Mouse (Mus musculus) retina, postnatal 1 day (tissue): ENCODE data around the gene Rnpepl1.

Source experiments
- DNase-seq: peaks from one replicate; pipeline ENCODE4 v3.0.0-alpha.2; 2012

The Rnpepl1 gene

GRCm38 (mm10) chr1:92907632-92908360 lies 2.8 kb upstream of the Rnpepl1 start:
- DNase-seq: no peak

GRCm38 (mm10) chr1:92908664-92909063 lies 1.9 kb upstream of the Rnpepl1 start:
- DNase-seq: no peak

GRCm38 (mm10) chr1:92909068-92909467 lies 1.5 kb upstream of the Rnpepl1 start:
- peak; percentile 63 for DNase-seq

- DNase-seq: peak; percentile 74
Measured at GRCm38 (mm10) chr1:92910925-92911720, 540 bp downstream of the Rnpepl1 start.

GRCm38 (mm10) chr1:92911721-92912138 lies 1.1 kb downstream of the Rnpepl1 start:
- no peak for DNase-seq

- peak; percentile 36 for DNase-seq
Measured at GRCm38 (mm10) chr1:92912286-92912685, 1.7 kb downstream of the Rnpepl1 start.

- no peak for DNase-seq
Measured at GRCm38 (mm10) chr1:92914239-92914638, 3.7 kb downstream of the Rnpepl1 start.

GRCm38 (mm10) chr1:92914993-92915392 lies 4.4 kb downstream of the Rnpepl1 start:
- DNase-seq: no peak

GRCm38 (mm10) chr1:92916725-92917124 lies 6.1 kb downstream of the Rnpepl1 start:
- no peak for DNase-seq

GRCm38 (mm10) chr1:92919151-92919550 lies 8.6 kb downstream of the Rnpepl1 start:
- DNase-seq: no peak

GRCm38 (mm10) chr1:92919775-92920174 lies 9.2 kb downstream of the Rnpepl1 start:
- no peak for DNase-seq

GRCm38 (mm10) chr1:92920474-92921200 lies 10.1 kb downstream of the Rnpepl1 start:
- DNase-seq: no peak

GRCm38 (mm10) chr1:92921496-92921895 lies 10.9 kb downstream of the Rnpepl1 start:
- no peak for DNase-seq

GRCm38 (mm10) chr1:92930171-92930706 lies 19.7 kb downstream of the Rnpepl1 start:
- DNase-seq: no peak

- no peak for DNase-seq
Measured at GRCm38 (mm10) chr1:92933611-92934010, 23.0 kb downstream of the Rnpepl1 start.

GRCm38 (mm10) chr1:92934182-92934827 lies 23.7 kb downstream of the Rnpepl1 start, which contains the start of gene Capn10:
TSS of gene Capn10 (plus strand) at chr1:92934376.
- DNase-seq: peak; percentile 99

GRCm38 (mm10) chr1:92935054-92935962 lies 24.7 kb downstream of the Rnpepl1 start:
- DNase-seq: peak; percentile 69

- peak; percentile 8 for DNase-seq
Measured at GRCm38 (mm10) chr1:92935977-92936376, 25.4 kb downstream of the Rnpepl1 start.

GRCm38 (mm10) chr1:92936467-92936866 lies 25.9 kb downstream of the Rnpepl1 start:
- DNase-seq: no peak

GRCm38 (mm10) chr1:92937797-92938196 lies 27.2 kb downstream of the Rnpepl1 start:
- no peak for DNase-seq

GRCm38 (mm10) chr1:92939746-92940145 lies 29.2 kb downstream of the Rnpepl1 start:
- DNase-seq: no peak
